Mouse (Mus musculus): ENCODE measurements around the gene Olfr691. TPM values are rescaled to one million over a fixed set of nuclear protein-coding genes. Genes with fewer than 3 reads are reported as not detected.
A peak's percentile ranks its signal among the peaks of the same experiment; 100 is the strongest.
"Not testable (repeated sequence)": the region's sequence is repeated elsewhere in the genome, so short reads cannot be mapped to it uniquely, and the experiment has no call there.

Olfr691 gene
- not detected for polyA plus RNA-seq (2021)

GRCm38 (mm10) chr7:105342170-105342569 lies at the start of gene Olfr691:
Gene Olfr691, minus strand, starts transcription at chr7:105342270.
- in situ Hi-C loops (cut with MboI; ENCODE audit: low pct_unique_long_range_greater_than_20kb): no loop called here

DNA sequence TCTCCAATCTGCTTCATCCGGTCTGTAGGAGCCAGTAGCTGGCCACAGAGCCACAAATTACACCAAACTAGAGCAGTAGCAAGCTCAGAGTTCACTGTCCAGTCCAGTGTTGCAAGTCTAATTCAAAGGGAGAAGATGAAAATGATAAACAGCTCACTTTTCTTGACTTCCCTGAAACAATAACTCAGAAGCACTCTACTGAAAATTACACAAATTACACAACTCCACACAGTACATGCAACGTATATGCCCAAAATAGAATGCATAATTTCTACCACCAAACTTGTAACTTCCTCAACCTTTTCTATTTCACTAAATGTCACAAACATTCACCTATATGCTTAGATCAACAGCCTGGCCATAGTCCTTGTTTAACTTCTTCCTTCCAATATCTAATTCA lies 48.2 kb upstream of the Olfr691 start:
- POLR2A ChIA-PET: no interaction called here

More at GRCm38 (mm10) chr7:105342170-105342569, at the start of gene Olfr691:
- CTCF ChIA-PET: no interaction called here
- ATAC-seq (no peak), DNase-seq (ENCODE audit: low read depth, low spot score) (no peak)
- no peak for TF ChIP-seq CTCF (IDR thresholded peaks at IDR 0.05)
- POLR2A ChIA-PET: no interaction called here
- H3K27me3 ChIP-seq: peaks cover 4% of the 10 kb centered on the region

DNA sequence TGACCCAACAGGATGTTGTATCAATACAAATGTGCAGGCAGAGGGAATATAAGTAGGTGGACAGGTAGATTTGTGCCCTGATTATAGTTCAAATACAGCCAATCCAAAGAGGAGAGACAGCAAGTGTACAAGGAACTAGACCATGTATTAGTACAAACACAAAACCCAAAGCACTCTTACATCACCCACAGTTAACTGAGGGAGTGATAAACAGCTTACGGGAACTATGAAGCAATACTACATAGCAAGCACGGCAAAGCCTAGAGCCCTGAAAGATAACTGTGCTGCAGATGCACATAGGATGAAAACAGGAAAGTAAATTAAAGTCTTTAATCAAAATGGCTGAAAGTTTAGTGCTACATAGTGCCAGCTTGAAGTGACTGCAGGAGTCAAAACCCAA lies 45.6 kb upstream of the Olfr691 start:
- no peak for ATAC-seq
- no peak for DNase-seq (ENCODE audit: low read depth, low spot score)
- no peaks in the 10 kb centered on the region for H3K27me3 ChIP-seq
- CTCF ChIA-PET: no interaction called here
- TF ChIP-seq CTCF (IDR thresholded peaks at IDR 0.05): no peak
- in situ Hi-C loops (cut with MboI; ENCODE audit: low pct_unique_long_range_greater_than_20kb): loop anchor here (25.0 kb wide), 1 partner anchor 250 kb away; the partner anchor contains the start of genes Arfip2, Gm45799, Timm10b and Trim3
- POLR2A ChIA-PET: no interaction called here

More for the DNA sequence above, 48.2 kb upstream of the Olfr691 start:
- CTCF ChIA-PET: interaction anchor here (0.9 to 1.4 kb wide), 4 partner anchors 8 to 21 kb away, joined by 3 to 4 read pairs (median 3); no protein-coding TSS in a partner anchor
- no peak for ATAC-seq
- no peak for DNase-seq (ENCODE audit: low read depth, low spot score)
- TF ChIP-seq CTCF (IDR thresholded peaks at IDR 0.05): no peak
- in situ Hi-C loops (cut with MboI; ENCODE audit: low pct_unique_long_range_greater_than_20kb): loop anchor here (10.0 to 25.0 kb wide), 2 partner anchors 247 to 345 kb away; partner anchors contain the start of genes Arfip2, Gm45799, Ilk and Rrp8
- no peaks in the 10 kb centered on the region for H3K27me3 ChIP-seq

DNA sequence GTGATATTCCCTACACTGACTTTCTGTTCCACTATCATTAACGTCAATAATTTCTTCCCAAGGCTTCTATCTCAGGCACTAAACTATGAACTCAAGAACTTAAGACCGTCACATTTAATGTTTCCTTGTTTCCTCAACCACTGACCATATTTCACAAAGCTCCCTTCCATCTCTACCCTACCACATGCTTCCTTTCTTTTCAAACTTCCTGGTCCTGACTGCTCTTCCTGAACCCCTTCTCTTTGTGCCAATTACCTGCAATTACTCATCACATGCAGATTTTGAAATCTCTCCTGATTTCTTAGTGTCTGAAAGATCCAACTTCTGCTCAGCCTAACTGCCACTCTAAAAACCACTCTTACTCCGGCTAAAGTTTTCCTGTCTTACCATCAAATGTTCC lies 38.3 kb upstream of the Olfr691 start:
- TF ChIP-seq CTCF (IDR thresholded peaks at IDR 0.05): no peak
- in situ Hi-C loops (cut with MboI; ENCODE audit: low pct_unique_long_range_greater_than_20kb): loop anchor here (25.0 kb wide), 1 partner anchor 257 kb away; the partner anchor contains the start of genes Arfip2, Gm45799, Timm10b and Trim3
- DNase-seq (ENCODE audit: low read depth, low spot score) (no peak), ATAC-seq (no peak)
- ChIA-PET POLR2A (no interaction called here), CTCF (interaction anchor here (1.3 kb wide), 1 partner anchor 10 kb away, joined by 3 read pairs; no protein-coding TSS in a partner anchor)
- no peaks in the 10 kb centered on the region for H3K27me3 ChIP-seq

GRCm38 (mm10) chr7:105374866-105375265 lies 32.8 kb upstream of the Olfr691 start, which contains the start of gene Gm5901:
Gene Gm5901, plus strand, starts transcription at chr7:105375038.
- DNase-seq (ENCODE audit: low read depth, low spot score): no peak
- in situ Hi-C loops (cut with MboI; ENCODE audit: low pct_unique_long_range_greater_than_20kb): loop anchor here (25.0 kb wide), 1 partner anchor 262 kb away; the partner anchor contains the start of genes Arfip2, Gm45799, Timm10b and Trim3
- ATAC-seq: no peak
- no peaks in the 10 kb centered on the region for H3K27me3 ChIP-seq
- CTCF ChIA-PET: no interaction called here
- TF ChIP-seq CTCF (IDR thresholded peaks at IDR 0.05): no peak
- POLR2A ChIA-PET: no interaction called here

- in situ Hi-C loops (cut with MboI; ENCODE audit: low pct_unique_long_range_greater_than_20kb): no loop called here
Observed at GRCm38 (mm10) chr7:105373976-105374375, 31.9 kb upstream of the Olfr691 start.

GRCm38 (mm10) chr7:105373509-105373908 lies 31.4 kb upstream of the Olfr691 start:
- POLR2A ChIA-PET: no interaction called here
- CTCF ChIA-PET: no interaction called here
- no peak for TF ChIP-seq CTCF (IDR thresholded peaks at IDR 0.05)
- in situ Hi-C loops (cut with MboI; ENCODE audit: low pct_unique_long_range_greater_than_20kb): no loop called here
- no peaks in the 10 kb centered on the region for H3K27me3 ChIP-seq
- no peak for DNase-seq (ENCODE audit: low read depth, low spot score)
- ATAC-seq: no peak

More at GRCm38 (mm10) chr7:105373976-105374375, 31.9 kb upstream of the Olfr691 start:
- no peak for DNase-seq (ENCODE audit: low read depth, low spot score)
- H3K27me3 ChIP-seq: no peaks in the 10 kb centered on the region
- POLR2A ChIA-PET: no interaction called here
- CTCF ChIA-PET: no interaction called here
- ATAC-seq: no peak
- TF ChIP-seq CTCF (IDR thresholded peaks at IDR 0.05): no peak

- ChIA-PET POLR2A (no interaction called here), CTCF (no interaction called here)
- in situ Hi-C loops (cut with MboI; ENCODE audit: low pct_unique_long_range_greater_than_20kb): no loop called here
- DNase-seq (ENCODE audit: low read depth, low spot score) (no peak), ATAC-seq (no peak)
- no peaks in the 10 kb centered on the region for H3K27me3 ChIP-seq
- no peak for TF ChIP-seq CTCF (IDR thresholded peaks at IDR 0.05)
Observed at GRCm38 (mm10) chr7:105372912-105373311, 30.8 kb upstream of the Olfr691 start.

- no peaks in the 10 kb centered on the region for H3K27me3 ChIP-seq
- in situ Hi-C loops (cut with MboI; ENCODE audit: low pct_unique_long_range_greater_than_20kb): no loop called here
- ChIA-PET CTCF (no interaction called here), POLR2A (no interaction called here)
- ATAC-seq: no peak
- no peak for DNase-seq (ENCODE audit: low read depth, low spot score)
- TF ChIP-seq CTCF (IDR thresholded peaks at IDR 0.05): no peak
Observed at GRCm38 (mm10) chr7:105368521-105368920, 26.5 kb upstream of the Olfr691 start.

- in situ Hi-C loops (cut with MboI; ENCODE audit: low pct_unique_long_range_greater_than_20kb): no loop called here
- no peak for TF ChIP-seq CTCF (IDR thresholded peaks at IDR 0.05)
- ATAC-seq (no peak), DNase-seq (ENCODE audit: low read depth, low spot score) (no peak)
- POLR2A ChIA-PET: no interaction called here
- H3K27me3 ChIP-seq: no peaks in the 10 kb centered on the region
- CTCF ChIA-PET: no interaction called here
Observed at GRCm38 (mm10) chr7:105367930-105368329, 25.9 kb upstream of the Olfr691 start, which contains the start of gene Olfr692. Gene Olfr692, plus strand, starts transcription at chr7:105368230.

GRCm38 (mm10) chr7:105367268-105367667 lies 25.2 kb upstream of the Olfr691 start:
- ATAC-seq (no peak), DNase-seq (ENCODE audit: low read depth, low spot score) (no peak)
- CTCF ChIA-PET: no interaction called here
- POLR2A ChIA-PET: no interaction called here
- in situ Hi-C loops (cut with MboI; ENCODE audit: low pct_unique_long_range_greater_than_20kb): no loop called here
- TF ChIP-seq CTCF (IDR thresholded peaks at IDR 0.05): no peak
- H3K27me3 ChIP-seq: no peaks in the 10 kb centered on the region

GRCm38 (mm10) chr7:105361713-105362112 lies 19.6 kb upstream of the Olfr691 start:
- CTCF ChIA-PET: interaction anchor here (1.4 kb wide), 1 partner anchor 25 kb away, joined by 3 read pairs; no protein-coding TSS in a partner anchor
- POLR2A ChIA-PET: no interaction called here
- ATAC-seq (peak; percentile 98), DNase-seq (ENCODE audit: low read depth, low spot score) (peak; percentile 38)
- no peak for TF ChIP-seq CTCF (IDR thresholded peaks at IDR 0.05)
- H3K27me3 ChIP-seq: no peaks in the 10 kb centered on the region
- in situ Hi-C loops (cut with MboI; ENCODE audit: low pct_unique_long_range_greater_than_20kb): no loop called here

GRCm38 (mm10) chr7:105356487-105356886 lies 14.4 kb upstream of the Olfr691 start:
- H3K27me3 ChIP-seq; ATAC-seq; DNase-seq (ENCODE audit: low read depth, low spot score); CTCF ChIA-PET; POLR2A ChIA-PET; in situ Hi-C loops (cut with MboI; ENCODE audit: low pct_unique_long_range_greater_than_20kb): not testable (repeated sequence)

DNA sequence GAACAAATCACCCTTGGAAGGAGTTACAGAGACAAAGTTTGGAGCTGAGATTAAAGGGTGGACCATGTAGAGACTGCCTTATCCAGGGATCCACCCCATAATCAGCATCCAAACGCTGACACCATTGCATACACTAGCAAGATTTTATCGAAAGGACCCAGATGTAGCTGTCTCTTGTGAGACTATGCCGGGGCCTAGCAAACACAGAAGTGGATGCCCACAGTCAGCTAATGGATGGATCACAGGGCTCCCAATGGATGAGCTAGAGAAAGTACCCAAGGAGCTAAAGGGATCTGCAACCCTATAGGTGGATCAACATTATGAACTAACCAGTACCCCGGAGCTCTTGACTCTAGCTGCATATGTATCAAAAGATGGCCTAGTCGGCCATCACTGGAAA lies 14.0 kb upstream of the Olfr691 start:
- in situ Hi-C loops (cut with MboI; ENCODE audit: low pct_unique_long_range_greater_than_20kb); ATAC-seq: not testable (repeated sequence)

More for the DNA sequence above, 14.0 kb upstream of the Olfr691 start:
- POLR2A ChIA-PET; H3K27me3 ChIP-seq; DNase-seq (ENCODE audit: low read depth, low spot score); CTCF ChIA-PET: not testable (repeated sequence)
